9 mouse cellular contexts compared by ENCODE assay signal in the genomic region with DNA sequence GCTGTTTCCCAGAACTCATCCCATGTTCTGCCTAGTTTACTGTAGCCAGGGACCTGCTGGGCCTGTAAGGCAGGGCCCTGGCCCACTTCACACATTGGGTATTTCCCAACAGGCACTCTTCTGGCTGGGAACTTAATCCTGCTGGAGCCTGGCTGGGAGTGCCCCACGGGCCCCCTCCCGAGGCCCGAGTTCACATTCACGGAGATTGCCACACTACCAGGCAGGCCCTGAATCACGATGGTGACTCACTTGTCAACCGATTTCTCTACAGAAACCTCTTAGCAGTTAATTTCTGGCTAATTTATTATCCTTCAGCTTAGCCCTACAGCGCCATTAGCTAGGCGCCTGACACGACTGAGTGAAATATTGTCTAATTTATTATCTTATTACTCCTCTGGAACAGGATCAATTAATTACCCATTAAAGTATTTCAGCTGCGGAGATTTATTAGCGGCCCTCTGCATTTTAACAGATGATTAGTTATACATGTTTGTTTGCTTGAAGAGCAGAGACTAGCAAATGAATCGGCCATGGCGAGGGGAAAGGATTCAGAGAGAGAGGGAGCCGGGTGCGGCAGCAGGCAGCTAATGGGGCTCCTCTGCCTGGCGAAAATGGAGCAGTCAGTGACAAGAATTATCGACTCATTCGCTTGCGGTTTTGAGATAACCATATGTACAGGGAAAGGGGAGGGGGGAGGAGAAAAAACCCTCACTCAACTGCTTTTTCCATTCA.
A peak's percentile ranks its signal among the peaks of the same experiment; 100 is the strongest.
DNase-seq lines count a peak whose midpoint lies in the region; ATAC-seq and TF ChIP-seq lines count a peak whose summit lies in the region.
"Had no signal": no experiment of that assay in that cellular context is flagged by ENCODE, and none has a peak within 500 bp of the region (broad histone marks: within the 10 kb centered on the region; RNA-seq: fewer than 3 reads in every experiment).

No protein-coding gene starts in this region.

- no peak overlapping the region for H3K4me2 ChIP-seq in hindbrain, embryonic 11.5 days (replicated peaks; ENCODE audit: low read depth, low read length)
- H3K4me2 ChIP-seq in liver, embryonic 15.5 days = peak overlapping the region; percentile 24
- no peak overlapping the region for H3K4me2 ChIP-seq in stomach, embryonic 14.5 days (replicated peaks; ENCODE audit: low read depth, low read length)

- WGBS in hindbrain, embryonic 11.5 days = 65% methylated on average over 19 of the region's 19 CpGs
- WGBS in liver, embryonic 15.5 days (ENCODE audit: insufficient replicate concordance) = 35% methylated on average over 19 of the region's 19 CpGs
- 23% methylated on average over 19 of the region's 19 CpGs for WGBS in stomach, embryonic 14.5 days

- ATAC-seq in hindbrain, embryonic 11.5 days (ENCODE audit: low FRiP score) = peak; percentile 60
- 0 out of 2 replicates have a peak, but pooled peaks have one; percentile 58 for ATAC-seq in liver, embryonic 15.5 days (ENCODE audit: insufficient read depth)
- ATAC-seq in stomach, embryonic 14.5 days (ENCODE audit: insufficient number of reproducible peaks, insufficient read depth, low FRiP score, low read depth) = 0 out of 2 replicates have a peak, but pooled peaks have one; percentile 33

- peak overlapping the region; percentile 27; the same call in 1 of the 2 replicates for H3K27ac ChIP-seq in hindbrain, embryonic 11.5 days (ENCODE audit: low read depth, low read length)
- no peak overlapping the region for H3K27ac ChIP-seq in liver, embryonic 15.5 days (replicated peaks)
- H3K27ac ChIP-seq in stomach, embryonic 14.5 days (ENCODE audit: low read length) = no peak overlapping the region

- DNase-seq in layer of hippocampus, postnatal 10 days (ENCODE audit: low spot score in 2 of 2) = peak; percentile 21 to 38
- no peak for DNase-seq in layer of hippocampus, adult 11-12 months (ENCODE audit: low spot score)
- peak; percentile 83 for DNase-seq in brain, embryonic 14.5 days (ENCODE audit: low read depth)
- peak; percentile 31 for DNase-seq in hindbrain, embryonic 11.5 days (ENCODE audit: low spot score)
- no peak for DNase-seq in right cerebral cortex, postnatal 14 days
- DNase-seq in left cerebral cortex, adult 11 months (ENCODE audit: low spot score) = no peak

- H3K4me1 ChIP-seq in hindbrain, embryonic 11.5 days (replicated peaks; ENCODE audit: control insufficient read depth, insufficient read depth, low read length) = no peaks in the 10 kb centered on the region
- peaks cover 14% of the 10 kb centered on the region for H3K4me1 ChIP-seq in liver, embryonic 15.5 days (replicated peaks)
- 0 out of 2 replicates have a peak, but pooled peaks cover 11% of the 10 kb centered on the region for H3K4me1 ChIP-seq in stomach, embryonic 14.5 days (ENCODE audit: control insufficient read depth, insufficient read depth, low read length)
- H3K4me1 ChIP-seq: megakaryocyte, embryonic 14.5 days had no signal

- no peak overlapping the region for H3K4me3 ChIP-seq in hindbrain, embryonic 11.5 days (ENCODE audit: low read depth, low read length)
- H3K4me3 ChIP-seq in liver, embryonic 15.5 days (replicated peaks) = no peak overlapping the region
- no peak overlapping the region for H3K4me3 ChIP-seq in stomach, embryonic 14.5 days (ENCODE audit: low read depth, low read length)
- H3K4me3 ChIP-seq: megakaryocyte, embryonic 14.5 days had no signal

- no peak overlapping the region for H3K9ac ChIP-seq in hindbrain, embryonic 11.5 days (ENCODE audit: low read depth, low read length)
- no peak overlapping the region for H3K9ac ChIP-seq in liver, embryonic 15.5 days
- no peak overlapping the region for H3K9ac ChIP-seq in stomach, embryonic 14.5 days (replicated peaks; ENCODE audit: low read depth, low read length)

- H3K36me3 ChIP-seq in hindbrain, embryonic 11.5 days (ENCODE audit: control insufficient read depth, insufficient read depth, low read length) = no peaks in the 10 kb centered on the region
- H3K36me3 ChIP-seq in liver, embryonic 15.5 days (replicated peaks) = no peaks in the 10 kb centered on the region
- H3K36me3 ChIP-seq in stomach, embryonic 14.5 days (ENCODE audit: control insufficient read depth, insufficient read depth, low read length) = no peaks in the 10 kb centered on the region

- no peaks in the 10 kb centered on the region for H3K9me3 ChIP-seq in hindbrain, embryonic 11.5 days (ENCODE audit: control insufficient read depth, low read length)
- H3K9me3 ChIP-seq in liver, embryonic 15.5 days (replicated peaks) = no peaks in the 10 kb centered on the region
- H3K9me3 ChIP-seq in stomach, embryonic 14.5 days (ENCODE audit: control insufficient read depth, low read depth, low read length) = no peaks in the 10 kb centered on the region

- no peaks in the 10 kb centered on the region for H3K27me3 ChIP-seq in hindbrain, embryonic 11.5 days (ENCODE audit: control insufficient read depth, insufficient read depth, low read length)
- H3K27me3 ChIP-seq in liver, embryonic 15.5 days = no peaks in the 10 kb centered on the region
- no peaks in the 10 kb centered on the region for H3K27me3 ChIP-seq in stomach, embryonic 14.5 days (ENCODE audit: control insufficient read depth, insufficient read depth, low read length)
- H3K27me3 ChIP-seq: megakaryocyte, embryonic 14.5 days had no signal

- no peak for TF ChIP-seq POLR2A in brain, embryonic 14.5 days (IDR thresholded peaks at IDR 0.05; ENCODE audit: borderline replicate concordance, extremely low read depth, insufficient read depth, insufficient read length, poor library complexity, severe bottlenecking)

- TF ChIP-seq CTCF in brain, embryonic 14.5 days (IDR thresholded peaks at IDR 0.05; ENCODE audit: borderline replicate concordance, extremely low read depth, insufficient read depth, insufficient read length) = no peak

Comparison
In these comparisons a context has a peak if more than half of its experiments do, and no peak if none do; other contexts are left out.
1. DNase-seq: peak in layer of hippocampus, postnatal 10 days (2 of 2), brain, embryonic 14.5 days (single experiment) and hindbrain, embryonic 11.5 days (single experiment); none in layer of hippocampus, adult 11-12 months (single experiment), right cerebral cortex, postnatal 14 days (single experiment) and left cerebral cortex, adult 11 months (single experiment).
2. Peak in every context shown above with its lines, with median percentiles within 50 percentile points of each other: ATAC-seq.